Mouse (Mus musculus) adrenal gland, adult 18-20 months (tissue): ENCODE measurements around the gene Wfdc1. TPM values are rescaled to one million over a fixed set of nuclear protein-coding genes. Genes with fewer than 3 reads are reported as not detected.

Source experiments
- DNase-seq, 2 experiments: peaks; one replicate each; pipeline ENCODE4 v3.0.0; 2021 to 2022; ENCODE audit warnings: low spot score in 2 of 2
- long read RNA-seq, 2 experiments: library from polyadenylated mRNA; stranded (forward); transcript quantifications; one replicate each; pipeline ENCODE4 v2.0.0; 2021
- total RNA-seq, 2 experiments: library from RNA; stranded (reverse); gene quantifications; 1 replicate in 1 of 2; 2 replicates in 1 of 2; pipeline ENCODE4 v1.2.3; 2021

Gene Wfdc1
- 10 to 100 TPM in 1 of 2 experiments, 1 to 10 TPM in 1; 8.9 to 12.2 TPM for total RNA-seq
- long read RNA-seq, experiment 1, transcript Wfdc1-201 (7 exons, 1,371 nt): major isoform, 5 of 7 reads
- long read RNA-seq, experiment 1, partial matches to known transcripts: 0 of 7 reads
- long read RNA-seq, experiment 1, other reads (novel, unspliced or antisense): 2 of 7 reads
- long read RNA-seq, experiment 2, transcript Wfdc1-201 (7 exons, 1,371 nt): major isoform, 23 of 25 reads
- long read RNA-seq, experiment 2, partial matches to known transcripts: 2 of 25 reads
- long read RNA-seq, experiment 2, other reads (novel, unspliced or antisense): 0 of 25 reads

DNA sequence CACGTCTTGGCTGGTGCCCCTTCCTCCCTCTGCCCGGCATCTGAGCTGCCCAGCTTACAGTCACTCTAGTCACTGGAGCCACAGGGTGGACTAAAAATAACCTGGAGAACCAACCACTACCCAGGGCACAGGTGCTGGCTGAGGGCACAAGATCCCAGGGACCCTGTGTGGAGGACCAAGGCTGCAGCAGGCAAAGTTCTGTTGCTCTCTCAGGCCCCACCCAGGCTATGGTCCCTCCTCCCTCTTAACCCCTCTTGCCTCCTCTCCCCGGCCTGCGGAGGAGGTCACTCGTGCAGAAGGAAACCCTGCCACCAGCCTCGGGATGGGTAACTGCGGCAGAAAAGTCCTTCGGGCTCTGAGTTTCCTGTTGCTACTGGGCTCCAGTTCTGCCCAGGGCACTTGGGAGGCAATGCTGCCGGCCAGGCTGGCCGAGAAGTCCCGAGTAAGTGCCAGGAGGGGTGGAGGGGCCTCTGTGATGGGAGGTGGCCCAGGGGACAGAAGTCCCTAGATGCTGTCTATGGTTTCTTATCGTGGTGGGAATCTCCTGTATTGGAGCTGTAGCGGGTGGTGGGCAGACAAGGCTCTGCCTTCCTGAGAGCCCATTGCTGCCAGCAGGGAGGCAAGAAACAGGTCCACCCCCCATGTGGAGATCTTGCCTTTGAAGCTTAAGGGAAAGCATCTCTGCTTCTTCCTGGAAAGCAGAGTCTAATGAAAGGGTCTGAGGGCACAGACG, at the start of gene Wfdc1:
Wfdc1 (plus strand) TSS at position 147 of the 733 bp plus-strand sequence.
- DNase-seq: no peak

DNA sequence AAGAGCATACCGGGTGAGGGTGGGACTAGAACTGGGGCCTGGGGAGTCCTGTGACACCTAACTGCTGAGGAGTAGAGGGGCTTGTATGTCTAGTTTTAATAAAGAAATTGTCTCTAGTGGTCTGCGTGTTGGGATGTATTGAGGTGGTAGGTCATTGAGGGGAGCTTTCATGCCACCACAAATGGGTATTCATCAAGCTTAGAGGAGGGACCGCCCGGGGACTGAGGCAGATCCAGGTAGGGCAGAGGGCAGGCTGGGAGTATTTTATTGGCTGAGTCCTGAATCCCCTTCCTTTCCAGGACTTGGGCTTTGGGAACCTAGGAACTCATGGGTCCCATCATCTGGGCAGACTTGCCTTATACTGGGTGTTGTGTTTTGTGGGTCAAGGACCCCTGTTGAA, 49.4 kb upstream of the Wfdc1 start:
- no peak for DNase-seq

DNA sequence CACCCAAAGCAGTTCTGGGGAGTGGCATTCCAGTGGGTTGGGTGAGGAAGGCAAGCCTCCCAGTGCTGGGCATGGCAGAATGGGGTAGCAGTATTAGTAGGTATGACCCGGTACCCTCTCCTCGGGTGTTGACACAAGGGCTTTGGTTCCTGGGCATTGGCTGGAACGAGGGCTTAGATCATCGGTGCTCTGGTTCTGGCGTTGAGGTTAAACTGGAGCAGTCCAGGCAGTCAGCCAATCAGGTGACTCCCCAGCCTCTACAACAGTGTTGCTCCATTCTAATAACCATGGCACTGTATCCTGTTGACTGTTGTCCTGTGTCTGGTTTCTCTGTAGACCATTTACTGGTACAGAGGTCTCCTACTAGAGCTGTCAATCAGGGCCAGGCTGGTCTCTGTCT, 48.6 kb upstream of the Wfdc1 start:
- no peak for DNase-seq

DNA sequence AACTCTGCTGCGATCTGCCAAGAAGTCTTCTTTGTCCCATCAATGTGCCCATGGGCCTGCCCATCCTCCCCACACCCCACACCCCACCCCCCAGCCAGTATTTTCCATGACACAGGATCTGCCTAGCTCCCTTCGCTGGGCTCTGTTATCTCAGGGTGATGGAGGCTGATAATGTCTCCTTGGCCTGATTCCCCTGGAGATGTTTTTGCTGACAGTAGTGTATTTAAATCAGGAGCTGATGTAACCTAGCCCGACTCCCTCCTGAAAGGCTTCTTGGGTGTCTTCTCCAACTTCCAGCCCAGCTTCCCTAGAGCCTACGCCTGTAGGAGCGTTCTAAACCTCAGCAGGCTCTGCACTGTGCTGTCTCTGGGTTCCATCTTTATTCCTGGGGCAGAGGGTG, 47.3 kb upstream of the Wfdc1 start:
- no peak for DNase-seq

DNA sequence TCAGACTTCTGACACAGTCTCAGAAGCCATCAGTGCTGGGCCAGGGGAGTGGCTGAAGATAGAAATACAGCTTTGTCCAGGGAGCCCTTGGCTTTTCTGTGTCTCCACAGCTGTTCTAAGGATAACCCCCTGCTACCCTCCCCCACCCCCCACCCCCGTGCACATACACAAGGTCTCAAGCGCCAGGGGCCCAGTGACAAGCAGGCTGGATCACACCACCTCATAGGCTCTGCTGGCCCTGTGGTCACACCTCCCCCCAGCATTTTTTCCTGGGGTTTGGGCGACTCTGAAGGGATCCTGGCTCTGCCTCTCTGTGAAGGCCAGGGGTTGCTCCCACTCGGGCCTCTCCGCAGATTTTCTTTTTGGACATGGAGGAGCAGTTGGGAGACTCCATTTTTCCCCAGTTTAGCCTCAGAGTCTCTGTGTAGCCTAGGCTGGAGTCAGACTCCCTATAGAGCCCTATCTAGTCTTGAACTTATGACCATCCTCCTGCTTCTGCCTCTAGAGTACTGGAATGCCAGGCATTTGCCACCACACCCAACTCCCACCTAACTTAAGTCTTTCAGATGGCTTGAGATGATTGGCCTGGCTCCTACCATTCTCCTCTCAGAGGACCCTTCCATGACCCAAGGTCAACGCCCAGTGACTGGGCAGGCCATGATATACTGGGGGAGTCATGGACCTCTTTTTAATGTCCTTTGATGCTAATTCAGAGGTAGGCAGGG, 45.9 kb upstream of the Wfdc1 start:
- DNase-seq: no peak

DNA sequence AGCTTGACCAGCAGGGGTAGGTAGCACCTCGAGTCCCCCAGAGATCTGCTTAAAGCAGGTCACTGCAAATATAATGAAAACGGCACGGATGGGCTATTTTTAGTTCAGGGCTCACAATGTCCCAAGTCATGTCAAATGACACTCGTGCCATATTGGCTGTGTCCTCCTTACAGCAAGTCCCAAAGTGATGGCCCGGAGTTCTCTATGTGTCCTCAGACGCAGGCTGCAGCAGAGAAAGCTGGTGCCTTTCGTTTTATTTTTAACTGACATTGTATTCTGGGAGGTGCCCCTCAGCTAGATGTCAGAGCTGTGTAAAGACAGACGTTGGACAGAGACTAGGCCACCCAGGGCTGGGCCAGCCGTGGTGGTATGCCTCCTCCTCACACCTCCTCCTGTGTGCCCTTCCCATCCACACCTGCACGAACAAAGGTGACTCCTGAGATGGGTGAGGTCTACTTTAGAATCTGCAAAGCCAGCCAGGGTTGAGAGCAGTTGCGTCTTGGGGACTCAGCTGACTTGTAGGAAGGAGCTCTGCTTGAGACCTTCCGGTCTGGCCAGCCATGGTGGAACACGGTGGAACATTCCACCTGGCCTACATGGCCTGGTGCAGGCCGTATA, 45.2 kb upstream of the Wfdc1 start:
- no peak for DNase-seq

DNA sequence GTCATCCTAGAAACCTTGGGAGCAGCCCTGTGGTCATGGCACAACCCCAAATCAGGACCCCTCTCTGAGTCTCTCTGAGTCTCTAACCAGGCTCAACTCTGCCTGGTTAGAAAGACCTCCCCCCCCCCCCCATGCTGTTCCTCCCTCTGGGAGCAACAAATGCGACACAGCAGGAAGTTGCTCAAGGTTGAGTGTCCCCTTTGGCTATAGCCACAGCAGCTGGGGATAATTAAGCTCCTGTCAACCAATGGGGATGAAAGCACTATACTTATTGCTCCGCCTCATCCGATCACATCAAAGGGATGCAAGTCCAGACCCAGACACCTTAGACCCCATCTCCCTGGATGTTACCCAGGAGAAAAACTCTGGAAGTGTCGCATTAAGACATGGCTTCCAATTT, 43.6 kb upstream of the Wfdc1 start:
- DNase-seq: no peak

DNA sequence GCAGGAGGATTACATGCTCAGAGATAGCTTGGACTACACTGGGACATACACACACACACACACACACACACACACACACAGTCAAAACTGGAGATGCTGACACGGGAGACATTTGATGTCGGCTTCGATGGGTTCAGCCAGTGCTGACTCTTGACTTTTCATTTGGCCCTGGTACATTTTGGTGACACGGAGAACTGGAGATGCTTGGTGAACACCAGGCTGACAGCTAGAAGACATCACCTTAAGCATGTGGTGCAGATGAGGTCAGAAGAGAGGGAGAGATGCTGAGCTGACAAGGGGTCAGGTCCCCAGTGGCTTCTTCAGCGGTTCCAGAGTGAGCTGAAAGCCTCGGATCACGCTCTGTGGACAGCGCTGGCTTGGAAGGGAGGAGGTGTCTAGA, 43.1 kb upstream of the Wfdc1 start:
- no peak for DNase-seq

DNA sequence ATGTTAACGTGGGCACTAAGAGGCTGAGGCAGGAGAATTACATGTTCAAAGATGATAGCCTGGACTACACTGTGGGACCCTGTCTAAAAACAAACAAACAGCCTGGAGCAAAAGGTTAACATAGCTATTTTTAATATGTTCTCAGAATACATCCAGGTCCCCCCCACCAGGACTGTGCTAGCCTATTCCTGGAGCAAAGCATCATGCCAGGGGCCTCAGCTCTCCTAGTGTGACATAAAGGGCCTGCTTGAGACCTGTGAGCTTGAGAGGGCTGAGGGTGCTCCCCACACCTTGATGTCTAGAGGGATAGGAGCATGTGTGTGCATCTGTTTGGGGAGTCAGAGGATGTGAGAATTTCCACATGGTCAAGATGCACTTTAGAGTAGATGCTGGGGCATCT, 42.4 kb upstream of the Wfdc1 start:
- no peak for DNase-seq

DNA sequence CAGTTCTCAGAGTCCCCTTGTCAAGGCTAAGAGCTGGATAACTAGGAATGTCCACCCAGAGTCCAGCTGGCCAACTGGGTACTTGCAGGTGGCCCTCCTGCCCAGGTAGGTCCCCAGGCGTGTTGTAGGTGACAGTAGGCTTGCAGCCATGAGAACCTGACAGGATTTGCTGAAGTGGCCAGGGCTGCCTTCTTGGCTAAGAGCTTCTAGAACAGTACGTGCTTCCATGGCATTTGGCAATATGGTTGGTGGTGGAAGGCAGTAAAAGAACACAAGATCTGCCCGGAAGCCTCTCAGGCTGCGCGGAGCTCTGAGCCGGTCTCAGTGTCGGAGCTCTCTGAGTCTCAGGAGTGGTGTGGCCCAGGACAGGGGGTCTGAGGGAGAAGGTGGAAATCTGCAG, 41.2 kb upstream of the Wfdc1 start:
- DNase-seq: no peak

DNA sequence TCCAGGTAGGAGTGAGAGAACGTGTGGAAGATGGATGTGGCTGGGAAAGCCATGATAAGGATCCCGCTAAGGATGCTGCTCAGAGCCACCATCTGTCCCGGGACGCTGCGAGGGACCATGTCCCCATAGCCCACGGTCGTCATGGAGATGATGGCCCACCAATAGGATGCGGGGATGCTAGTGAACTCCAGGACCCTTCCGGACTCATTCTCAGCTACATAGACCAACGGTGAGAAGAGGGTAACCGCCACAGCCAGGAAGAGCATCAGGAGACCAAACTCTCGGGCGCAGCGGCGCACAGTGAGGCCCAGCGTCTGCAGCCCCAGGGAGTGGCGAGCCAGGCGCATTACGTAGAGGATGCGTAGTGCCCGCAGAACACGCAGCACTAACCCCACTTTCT, 40.4 kb upstream of the Wfdc1 start:
- no peak for DNase-seq

DNA sequence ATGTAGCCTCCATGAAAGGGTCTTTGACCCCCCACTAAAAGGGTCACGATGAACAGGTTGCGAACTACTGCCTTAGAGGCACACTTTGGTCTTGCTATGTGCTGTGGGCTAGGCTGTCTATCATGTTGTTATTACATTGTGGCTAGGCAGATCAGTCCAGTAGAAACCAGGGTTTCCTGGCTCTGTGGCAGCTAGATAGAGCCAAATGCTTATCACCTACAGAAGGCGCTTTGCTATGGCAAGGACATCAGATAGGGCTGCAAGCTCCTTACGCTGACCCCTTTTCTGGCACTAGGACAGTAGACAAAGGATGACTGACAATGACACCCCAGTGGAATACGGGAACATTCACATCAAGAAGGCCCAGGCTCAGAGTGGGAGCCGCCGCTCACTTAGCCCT, 39.0 kb upstream of the Wfdc1 start:
- DNase-seq: no peak

DNA sequence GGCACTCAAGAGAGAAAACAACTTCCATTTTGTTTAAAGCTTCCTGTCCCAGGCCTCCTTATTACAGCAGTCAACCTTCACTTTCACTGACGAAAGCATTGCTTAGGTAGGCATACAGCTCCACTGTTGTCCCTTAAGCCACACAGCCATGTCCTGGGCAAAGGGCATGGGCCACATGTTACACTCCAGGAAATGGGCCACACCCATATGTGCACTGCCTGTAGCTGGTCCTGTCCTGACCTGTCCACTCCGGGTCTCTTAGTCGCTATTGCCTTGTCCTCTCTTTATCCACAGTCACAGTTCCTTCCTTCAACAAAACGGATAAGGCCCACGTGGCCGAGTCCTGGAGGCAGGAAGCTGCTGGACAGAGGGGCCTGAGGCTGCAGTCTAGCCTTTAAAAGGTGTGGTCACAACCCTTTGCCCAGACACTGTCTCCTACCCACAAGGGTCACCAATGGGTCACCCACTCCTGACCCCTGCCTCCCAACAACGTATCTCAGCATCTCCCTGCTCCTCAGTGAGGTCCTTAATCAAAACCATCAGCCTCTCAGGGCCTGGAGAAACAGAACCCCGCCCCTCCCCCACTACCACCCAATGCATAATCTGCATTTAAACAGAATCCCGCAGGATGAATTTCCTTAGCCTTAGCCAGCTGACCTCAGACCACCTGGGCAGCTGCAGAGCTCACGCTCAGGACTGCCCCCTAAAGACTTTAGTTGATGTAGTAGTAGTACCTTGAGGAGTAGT, 38.4 kb upstream of the Wfdc1 start:
- DNase-seq: no peak

DNA sequence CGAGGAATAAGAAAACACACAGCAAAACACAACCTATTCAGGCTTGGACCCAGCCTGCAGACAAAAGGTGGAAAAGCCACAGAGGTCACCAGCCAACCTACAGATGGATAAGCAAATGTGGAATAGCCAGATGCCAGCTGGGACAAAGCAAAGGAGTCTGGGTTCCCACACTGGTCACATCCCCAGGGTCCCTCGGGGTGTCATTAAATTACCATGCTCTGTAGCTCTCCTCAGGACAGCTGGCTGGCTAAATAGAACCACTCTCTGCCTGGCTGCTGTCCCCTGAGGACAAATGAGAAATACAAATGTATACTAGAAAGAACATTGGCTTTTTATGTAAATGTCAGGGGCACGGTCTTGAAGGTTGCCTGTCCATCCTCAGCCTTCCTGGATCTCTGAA, 35.3 kb upstream of the Wfdc1 start:
- no peak for DNase-seq

DNA sequence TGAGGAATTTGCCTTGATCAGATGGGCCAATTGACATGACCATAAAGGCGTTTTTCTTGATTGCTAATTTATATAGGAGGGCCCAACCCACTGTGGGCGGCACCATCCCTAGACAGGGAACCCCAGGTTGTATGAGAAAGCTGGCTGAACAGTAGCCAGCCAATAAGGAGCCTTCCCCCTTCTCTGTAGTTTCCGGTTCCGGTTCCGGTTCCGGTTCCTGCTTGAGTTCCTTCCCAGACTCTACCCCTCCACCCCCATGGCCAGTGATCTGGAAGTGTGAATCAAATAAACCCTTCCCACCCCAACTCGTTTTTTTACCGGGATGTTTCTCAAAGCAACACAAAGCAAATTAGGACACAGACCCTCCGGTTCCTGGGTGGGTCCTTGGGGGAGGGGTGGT, 33.9 kb upstream of the Wfdc1 start:
- no peak for DNase-seq

DNA sequence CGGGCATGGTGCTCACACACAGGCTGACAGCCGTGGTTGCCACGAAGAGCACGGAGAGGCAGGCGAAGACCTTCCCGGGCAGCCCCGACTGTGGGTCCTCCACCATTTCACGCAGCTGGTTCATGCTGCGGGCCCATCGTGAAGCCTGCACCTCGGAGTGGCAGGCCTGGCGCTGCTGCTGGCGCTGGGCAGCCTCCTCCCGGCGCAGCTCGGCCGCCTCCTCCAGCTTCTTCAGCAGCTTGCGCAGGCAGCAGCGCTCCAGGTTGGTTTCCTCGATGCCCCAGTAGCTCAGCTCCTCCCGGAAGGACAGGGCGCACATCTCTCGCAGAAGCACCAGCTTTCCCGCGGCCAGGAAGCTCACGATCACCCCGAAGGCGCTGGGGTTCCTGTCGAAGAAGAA, 33.3 kb upstream of the Wfdc1 start:
- DNase-seq: no peak

DNA sequence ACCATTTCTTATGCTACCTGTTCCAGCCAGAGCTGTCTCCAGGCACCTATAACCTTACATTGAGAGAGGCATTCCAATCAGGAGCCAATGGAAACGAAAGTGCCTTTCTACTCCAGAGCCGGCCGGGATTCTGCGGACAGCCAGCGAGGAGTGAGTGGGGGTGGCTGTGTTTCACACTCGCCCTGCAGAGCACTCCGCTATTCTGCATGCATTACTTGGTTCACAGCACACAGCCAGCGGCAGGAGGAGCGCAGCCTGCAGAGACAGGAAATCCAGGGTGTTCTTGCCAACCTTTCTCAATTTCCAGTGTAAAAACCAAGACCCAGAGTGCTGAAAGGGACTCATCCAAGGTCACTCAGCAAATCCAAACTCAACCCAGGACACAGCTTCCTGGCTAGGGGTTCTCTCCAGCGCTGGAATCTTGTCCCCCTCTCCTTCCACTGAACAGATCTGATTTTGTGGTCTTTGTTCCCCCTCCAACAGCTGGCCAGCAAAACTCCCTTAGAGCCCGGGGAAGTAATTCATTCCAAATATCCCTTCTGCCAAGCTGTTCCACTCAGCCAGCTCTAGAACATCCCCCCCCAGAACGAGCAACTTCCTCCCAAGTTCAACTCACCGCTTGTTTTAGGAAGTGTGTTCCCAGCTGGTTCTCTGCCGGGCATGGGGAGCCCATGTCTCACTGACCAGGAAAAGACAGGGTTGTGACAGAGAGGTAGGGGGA, 31.4 kb upstream of the Wfdc1 start:
- no peak for DNase-seq

DNA sequence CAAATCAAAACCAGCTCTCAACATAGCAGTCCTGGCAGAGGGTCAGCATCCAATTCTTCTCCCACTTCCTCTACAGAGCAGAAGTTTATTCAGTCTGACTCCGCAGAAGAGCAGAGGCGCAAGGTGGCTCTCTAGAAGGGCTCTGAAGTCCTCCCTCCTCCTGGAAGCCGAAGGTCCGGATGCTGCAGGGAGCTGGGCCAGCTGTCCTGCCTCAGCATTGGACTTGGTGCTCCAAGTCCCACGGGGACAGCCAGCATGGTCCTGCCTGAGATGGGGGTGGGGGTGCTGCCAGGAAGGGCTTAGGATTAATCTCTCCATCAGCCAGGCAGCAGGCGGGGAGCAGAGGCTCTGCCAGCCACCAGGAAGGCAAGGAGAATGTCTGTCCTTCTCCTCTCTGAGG, 30.8 kb upstream of the Wfdc1 start, which contains the start of gene Kcng4:
Kcng4 (minus strand) TSS at position 303 of the 400 bp plus-strand sequence.
- no peak for DNase-seq

DNA sequence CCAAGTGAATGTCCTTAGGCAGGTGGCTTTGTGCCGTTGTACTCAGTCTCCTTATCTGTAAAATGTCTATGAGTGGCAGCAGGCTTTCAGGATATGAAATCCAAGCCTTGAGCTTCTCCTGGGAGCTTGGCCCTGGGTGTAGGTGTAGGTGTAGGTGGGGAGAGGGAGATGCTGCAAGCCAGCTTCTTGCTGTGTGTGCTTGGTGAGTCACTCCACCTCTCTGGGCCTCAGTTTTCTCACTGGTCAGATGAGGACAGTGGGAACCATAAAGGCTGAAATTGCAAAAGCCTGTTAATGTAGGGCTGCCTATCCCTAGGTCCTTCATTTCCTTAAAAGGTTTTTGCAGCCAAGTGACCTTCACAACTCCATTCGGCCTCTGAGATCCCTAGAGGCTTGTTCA, 30.2 kb upstream of the Wfdc1 start:
- no peak for DNase-seq

DNA sequence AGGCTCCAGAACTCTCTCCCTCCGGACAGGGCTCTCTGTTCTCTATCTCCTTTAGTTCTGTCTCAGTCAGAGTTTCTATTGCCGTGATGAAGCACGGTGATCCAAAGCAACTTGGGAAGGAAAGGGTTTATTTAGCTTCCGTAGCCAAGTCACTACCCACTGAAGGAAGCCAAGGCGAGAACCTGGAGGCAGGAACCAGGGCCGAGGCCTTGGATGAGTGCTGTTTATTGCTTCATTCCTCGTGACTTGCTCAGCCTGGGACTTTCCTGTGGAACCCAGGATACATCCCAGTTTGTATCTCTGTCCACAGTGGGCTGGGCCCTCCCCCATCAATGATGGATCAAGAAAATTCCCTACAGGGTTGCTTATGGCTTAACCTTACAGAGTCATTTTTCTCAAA, 29.4 kb upstream of the Wfdc1 start:
- no peak for DNase-seq
